Mouse (Mus musculus) cerebellum, postnatal 10 days (tissue): ENCODE measurements around the gene Tnpo2.
A peak's percentile ranks its signal among the peaks of the same experiment; 100 is the strongest.

Source experiments
- DNase-seq, 2 experiments: peaks; one replicate each; pipeline ENCODE4 v3.0.0; 2021; ENCODE audit warnings: mixed read lengths in 2 of 2

The Tnpo2 gene

GRCm38 (mm10) chr8:85036718-85037365 is at the start of gene Tnpo2:
TSS of gene Tnpo2 (plus strand) at chr8:85036915.
- DNase-seq, result peak; percentile 95 to 96

DNA sequence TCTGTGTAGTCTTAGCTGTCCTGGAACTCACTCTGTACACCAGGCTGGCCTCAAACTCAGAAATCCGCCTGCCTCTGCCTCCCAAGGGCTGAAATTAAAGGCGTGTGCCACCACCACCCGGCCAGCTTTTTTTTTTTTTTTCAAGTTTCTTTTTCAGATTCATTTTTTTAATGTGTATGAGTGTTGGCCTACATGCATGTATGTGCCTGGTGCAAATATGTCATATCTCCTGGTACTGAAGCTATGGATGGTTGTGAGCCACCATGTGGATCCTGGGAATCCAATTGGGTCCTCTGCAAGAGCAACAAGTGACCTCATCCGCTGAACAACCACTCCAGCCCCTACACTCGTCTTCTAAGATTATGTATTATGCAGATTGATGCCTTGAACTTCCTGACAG is 49.3 kb upstream of the Tnpo2 start:
- no peak for DNase-seq

- no peak for DNase-seq
These were observed 48.8 kb upstream of the Tnpo2 start for GRCm38 (mm10) chr8:84987903-84988302.

DNA sequence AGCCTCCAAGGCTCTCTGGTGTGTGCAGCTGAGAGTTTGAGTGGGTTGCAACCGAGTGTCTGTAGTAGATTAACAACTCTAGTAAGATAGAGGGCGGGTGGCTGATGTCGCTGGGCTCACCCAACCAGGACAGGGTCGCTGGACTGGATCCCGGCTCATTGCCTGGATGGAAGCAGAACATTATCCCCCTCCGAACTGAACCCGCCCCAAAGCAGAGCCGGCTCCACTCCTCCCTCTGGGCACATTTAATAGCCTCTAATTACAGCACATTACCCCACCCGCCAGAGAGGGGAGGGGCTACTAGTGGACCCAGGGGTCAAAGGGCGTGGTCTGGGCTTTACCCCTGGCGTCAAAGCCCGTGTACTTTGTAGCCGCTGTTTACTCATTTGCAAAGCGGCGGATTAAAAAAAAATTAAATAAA is 47.4 kb upstream of the Tnpo2 start:
- DNase-seq, result peak; percentile 54 to 59

- peak; percentile 95 for DNase-seq
These were observed 46.9 kb upstream of the Tnpo2 start for GRCm38 (mm10) chr8:84989810-84990209.

GRCm38 (mm10) chr8:84990349-84990748 is 46.4 kb upstream of the Tnpo2 start, which contains the start of gene Hook2:
TSS of gene Hook2 (plus strand) at chr8:84990603.
- peak; percentile 98 to 99 for DNase-seq

- DNase-seq, result no peak
These were observed 45.9 kb upstream of the Tnpo2 start for GRCm38 (mm10) chr8:84990836-84991235.

DNA sequence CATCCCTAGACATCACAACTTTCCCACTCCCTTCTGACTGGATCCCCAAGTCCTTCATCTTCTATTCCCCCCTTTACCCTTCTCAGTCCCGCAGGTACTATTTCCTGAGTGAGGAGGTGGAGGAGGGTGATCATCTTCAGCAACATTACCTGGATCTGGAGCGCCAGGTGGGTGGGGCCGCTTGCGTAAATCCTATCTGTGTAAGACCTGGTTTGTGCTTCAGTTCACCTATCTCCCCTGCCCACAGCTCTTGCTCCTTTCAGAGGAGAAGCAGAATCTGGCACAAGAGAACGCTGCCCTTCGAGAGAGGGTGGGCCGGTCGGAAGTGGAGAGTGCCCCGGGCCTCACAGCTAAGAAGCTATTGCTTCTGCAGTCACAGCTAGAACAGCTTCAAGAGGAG is 42.3 kb upstream of the Tnpo2 start:
- no peak for DNase-seq

GRCm38 (mm10) chr8:84995680-84996079 is 41.0 kb upstream of the Tnpo2 start:
- DNase-seq, result no peak

- no peak for DNase-seq
These were observed 39.7 kb upstream of the Tnpo2 start for GRCm38 (mm10) chr8:84996978-84997377.

GRCm38 (mm10) chr8:84997649-84998295 is 38.9 kb upstream of the Tnpo2 start:
- peak; percentile 97 to 99 for DNase-seq

- peak; percentile 32 to 39 for DNase-seq
These were observed 29.0 kb upstream of the Tnpo2 start for GRCm38 (mm10) chr8:85007686-85008085.

- no peak for DNase-seq
These were observed 25.5 kb upstream of the Tnpo2 start for GRCm38 (mm10) chr8:85011242-85011641.

DNA sequence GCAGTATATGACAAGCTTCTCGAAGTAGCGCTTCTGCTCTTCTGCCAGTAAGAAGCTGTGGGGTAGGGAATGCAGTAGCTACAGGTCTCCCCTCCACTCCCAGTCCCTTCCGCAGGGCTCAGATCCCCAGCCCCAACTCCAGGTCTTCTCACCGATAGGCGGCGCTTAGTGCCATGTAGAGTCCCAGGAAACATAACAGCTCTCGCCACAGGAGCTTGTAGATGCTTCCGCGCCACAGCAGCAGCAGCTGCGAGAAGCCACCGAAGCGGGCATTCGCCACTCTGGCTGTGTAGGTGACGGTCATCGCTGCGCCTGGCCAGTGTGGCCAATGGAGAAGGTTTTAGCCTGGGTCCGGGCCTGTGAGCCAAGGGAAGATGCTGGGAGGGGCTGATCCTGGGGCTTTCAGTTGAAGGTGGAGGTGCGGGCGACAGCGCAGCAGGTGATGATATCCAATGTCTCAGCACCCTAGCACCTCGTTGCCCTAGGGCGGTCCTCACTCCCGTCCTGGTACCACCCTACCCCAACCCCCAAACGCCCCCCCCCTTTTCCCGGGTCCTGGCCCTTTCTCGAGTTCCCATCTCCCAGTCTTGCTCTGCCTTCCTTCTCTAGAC is 23.4 kb upstream of the Tnpo2 start:
- peak; percentile 78 to 79 for DNase-seq

DNA sequence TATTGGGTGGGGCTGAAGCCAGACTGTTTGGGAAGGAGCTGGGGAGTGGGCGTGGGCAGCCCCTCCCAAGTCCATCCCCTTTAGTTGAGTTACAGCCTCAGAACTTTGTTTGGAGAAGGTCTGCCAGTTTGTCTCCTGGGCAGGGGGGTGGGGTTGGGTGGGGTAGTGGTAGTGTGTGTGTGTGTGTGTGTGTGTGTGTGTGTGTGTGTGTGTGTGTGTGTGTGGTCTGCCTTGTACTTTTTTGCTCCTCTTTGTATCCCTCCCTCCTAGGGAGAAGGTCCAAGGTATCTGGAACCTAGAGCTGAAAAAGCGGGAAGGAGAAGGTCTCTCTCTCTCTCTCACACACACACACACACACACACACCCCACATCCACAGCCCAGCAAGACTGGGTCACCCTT is 22.3 kb upstream of the Tnpo2 start, which contains the start of gene Best2:
Gene Best2 (minus strand): TSS at position 101 of the 400 bp plus-strand sequence.
- no peak for DNase-seq

DNA sequence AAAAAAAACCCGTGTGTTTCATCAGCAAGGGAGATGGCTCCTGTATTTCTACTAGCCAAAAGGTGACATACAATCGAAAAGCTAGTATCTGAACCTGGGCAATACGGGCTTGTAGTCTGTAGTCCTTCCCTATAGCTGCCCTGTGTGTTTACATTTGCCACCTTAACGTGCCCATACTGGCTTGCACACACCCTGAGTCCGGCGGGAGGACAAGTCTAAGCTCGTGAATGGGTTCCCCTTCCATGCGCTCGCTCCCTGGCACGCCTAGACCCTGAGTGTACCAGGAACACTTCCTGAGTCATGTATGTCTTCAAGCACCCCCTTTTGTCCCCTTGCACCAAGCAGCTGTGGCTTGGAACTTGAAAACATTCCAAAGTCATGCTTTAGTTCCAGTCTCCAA is 20.0 kb upstream of the Tnpo2 start:
- DNase-seq, result no peak

- DNase-seq, result no peak
These were observed 19.5 kb upstream of the Tnpo2 start for GRCm38 (mm10) chr8:85017209-85017608.

GRCm38 (mm10) chr8:85021514-85022055 is 15.1 kb upstream of the Tnpo2 start:
- DNase-seq, result no peak

DNA sequence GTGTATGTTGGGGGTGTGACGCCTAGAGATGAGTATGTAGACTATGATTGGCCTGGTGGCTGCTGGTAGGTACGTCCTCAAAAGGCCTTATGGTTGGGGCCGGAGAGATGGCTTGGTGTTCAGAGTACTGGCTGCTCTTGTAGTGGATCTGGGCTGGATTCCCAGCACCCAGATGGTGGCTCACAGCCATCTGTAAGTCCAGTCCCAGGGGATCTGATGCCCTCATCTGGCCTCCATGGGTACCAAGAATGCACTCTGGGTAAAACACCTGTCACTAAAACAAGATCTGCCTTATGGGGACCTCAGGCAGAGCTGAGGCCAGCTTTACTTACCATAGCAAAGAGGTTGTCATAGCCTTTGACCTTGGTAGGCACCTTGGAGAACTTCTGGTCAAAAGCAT is 12.9 kb upstream of the Tnpo2 start:
- DNase-seq, result peak in 1 of 2 experiments; percentile 28

- DNase-seq, result peak; percentile 89 to 91
These were observed 11.4 kb upstream of the Tnpo2 start, which contains the start of gene Asna1 for GRCm38 (mm10) chr8:85025098-85025932. TSS of gene Asna1 (minus strand) at chr8:85025281.

GRCm38 (mm10) chr8:85026670-85027515 is 9.8 kb upstream of the Tnpo2 start, which contains the start of gene Trir:
TSS of gene Trir (plus strand) at chr8:85026823.
- peak; percentile 98 to 99 for DNase-seq

GRCm38 (mm10) chr8:85027516-85027855 is 9.2 kb upstream of the Tnpo2 start:
- DNase-seq, result no peak
